Mouse (Mus musculus) neural tube, embryonic 14.5 days (tissue): Measurements from ENCODE around the gene Enpp6. TPM values are rescaled to one million over a fixed set of nuclear protein-coding genes. Genes with fewer than 3 reads are reported as not detected.

Experiments used
- ATAC-seq: fragments of 200-750 bp; cut with Nextera tagmentation; 2 replicates; pipeline ENCODE4 v1.8.0; 2017; ENCODE audit warnings: low read depth, mild to moderate bottlenecking, moderate TSS enrichment, moderate library complexity
- H3K27ac ChIP-seq: fragments of 300-500 bp; sonication (generic); 2 replicates; pipeline ENCODE4 v1.5.1; 2014; ENCODE audit warnings: low read depth, mild to moderate bottlenecking, control low read depth, low read length, moderate library complexity, mixed read lengths
- H3K27me3 ChIP-seq: fragments of 300-500 bp; sonication (generic); 2 replicates; pipeline ENCODE4 v1.6.1; 2014; ENCODE audit warnings: low read length; ENCODE audit not compliant: control insufficient read depth, insufficient read depth
- H3K36me3 ChIP-seq: fragments of 300-500 bp; sonication (generic); 2 replicates; pipeline ENCODE4 v1.6.1; 2014; ENCODE audit warnings: low read length, mixed read lengths; ENCODE audit not compliant: control insufficient read depth, insufficient read depth
- H3K4me1 ChIP-seq: fragments of 300-500 bp; sonication (generic); 2 replicates; pipeline ENCODE4 v1.6.1; 2014; ENCODE audit warnings: low read length; ENCODE audit not compliant: control insufficient read depth, insufficient read depth
- H3K4me2 ChIP-seq: fragments of 300-500 bp; sonication (generic); 2 replicates; pipeline ENCODE4 v1.6.1; 2014; ENCODE audit warnings: mild to moderate bottlenecking, low read depth, low read length, control low read depth
- H3K4me3 ChIP-seq: fragments of 300-500 bp; sonication (generic); 2 replicates; pipeline ENCODE4 v1.5.1; 2014; ENCODE audit warnings: low read depth, low read length, control low read depth, mixed read lengths
- H3K9ac ChIP-seq: fragments of 300-500 bp; sonication (generic); replicated peaks from 2 replicates; pipeline ENCODE4 v1.6.1; 2014; ENCODE audit warnings: low read depth, mild to moderate bottlenecking, control low read depth, low read length, mixed read lengths
- H3K9me3 ChIP-seq: fragments of 300-500 bp; sonication (generic); 2 replicates; pipeline ENCODE4 v1.6.1; 2016; ENCODE audit warnings: low read length; ENCODE audit not compliant: control insufficient read depth
- WGBS: fragments of 180-500 bp; shearing (Covaris S2); extraction: QIAGEN DNeasy Blood & Tissue Kit; methylation state at CpG from one replicate; pipeline ENCODE4 v1.1.7; 2014; 5-methylcytosine and 5-hydroxymethylcytosine counted together
- polyA plus RNA-seq: library from polyadenylated mRNA; unstranded; fragments of >200 nt; fragmentation: Nextera tagmentation; extraction: Ambion mirVana; gene quantifications from 2 replicates; pipeline ENCODE4 v1.2.1, GENCODE M21; 2014

Gene Enpp6
- polyA plus RNA-seq, 1 experiment from 2014 or later, result 0.70 TPM

- no peak for ATAC-seq
- Histone ChIP-seq H3K9me3 (no peaks in the 10 kb centered on the region), H3K4me1 (no peaks in the 10 kb centered on the region)
These were observed 80.4 kb downstream of the Enpp6 start for GRCm38 (mm10) chr8:47067121-47067520.

DNA sequence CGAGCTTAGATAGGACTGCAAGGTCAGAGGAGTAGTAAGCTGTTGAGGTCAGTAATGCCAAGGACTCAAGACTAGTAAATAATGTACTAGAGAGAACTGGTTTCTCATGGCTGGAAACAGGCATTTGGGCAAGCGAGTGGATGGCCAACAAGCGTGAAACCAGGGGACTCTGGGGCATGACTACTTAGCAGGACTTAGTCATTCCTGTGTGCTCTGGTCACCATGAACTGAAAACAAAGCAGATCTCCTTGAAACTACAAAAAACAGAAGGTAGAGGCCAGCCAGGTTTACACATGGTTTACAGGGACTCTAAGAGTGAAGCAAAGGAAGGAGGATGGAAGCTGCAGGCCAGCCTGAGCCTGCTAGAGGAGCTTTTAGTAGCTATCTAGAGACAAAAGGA lies 82.9 kb downstream of the Enpp6 start:
- WGBS, result 90% methylated on average over 3 of the region's 3 CpGs
- Histone ChIP-seq H3K9ac (no peak overlapping the region), H3K27me3 (no peaks in the 10 kb centered on the region)

More at GRCm38 (mm10) chr8:47067121-47067520, 80.4 kb downstream of the Enpp6 start:
- no peak overlapping the region for H3K4me2 ChIP-seq
- no peak overlapping the region for H3K9ac ChIP-seq
- no peaks in the 10 kb centered on the region for H3K36me3 ChIP-seq
- 92% methylated on average over 9 of the region's 9 CpGs for WGBS
- H3K27ac ChIP-seq, result no peak overlapping the region
- no peak overlapping the region for H3K4me3 ChIP-seq
- H3K27me3 ChIP-seq, result no peaks in the 10 kb centered on the region

DNA sequence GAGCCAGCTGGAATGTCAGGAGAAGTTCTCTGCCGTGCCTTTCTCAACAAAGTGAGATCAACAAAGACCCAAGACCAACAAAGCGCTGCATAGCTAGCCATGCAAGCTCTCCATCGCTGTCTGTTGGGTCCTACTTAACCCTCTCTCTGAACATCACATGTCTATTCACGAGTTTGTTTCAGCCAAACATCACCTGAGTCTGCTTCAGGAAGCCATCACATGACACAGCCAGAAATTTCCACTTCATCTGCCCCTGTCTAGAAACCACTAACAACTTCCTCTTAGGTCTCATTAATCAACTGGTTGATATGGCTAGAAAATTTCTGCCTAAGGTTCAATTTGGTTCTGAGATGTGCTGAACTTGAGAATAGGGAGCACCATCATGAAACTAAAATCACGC lies 85.3 kb downstream of the Enpp6 start:
- Histone ChIP-seq H3K4me2 (no peak overlapping the region), H3K27ac (no peak overlapping the region), H3K36me3 (no peaks in the 10 kb centered on the region), H3K4me3 (no peak overlapping the region), H3K4me1 (no peaks in the 10 kb centered on the region), H3K27me3 (no peaks in the 10 kb centered on the region), H3K9me3 (no peaks in the 10 kb centered on the region), H3K9ac (no peak overlapping the region)
- no peak for ATAC-seq
- 85% methylated on average over 5 of the region's 5 CpGs for WGBS

More for the DNA sequence above, 82.9 kb downstream of the Enpp6 start:
- Histone ChIP-seq H3K4me1 (no peaks in the 10 kb centered on the region), H3K9me3 (no peaks in the 10 kb centered on the region), H3K4me3 (no peak overlapping the region), H3K4me2 (no peak overlapping the region), H3K36me3 (no peaks in the 10 kb centered on the region), H3K27ac (no peak overlapping the region)
- ATAC-seq, result no peak

GRCm38 (mm10) chr8:47075941-47076555 lies 89.4 kb downstream of the Enpp6 start:
- WGBS, result 92% methylated on average over 6 of the region's 6 CpGs
- Histone ChIP-seq H3K27ac (no peak overlapping the region), H3K9ac (no peak overlapping the region), H3K4me2 (no peak overlapping the region), H3K9me3 (no peaks in the 10 kb centered on the region), H3K27me3 (no peaks in the 10 kb centered on the region), H3K4me3 (no peak overlapping the region), H3K36me3 (no peaks in the 10 kb centered on the region), H3K4me1 (no peaks in the 10 kb centered on the region)
- no peak for ATAC-seq

DNA sequence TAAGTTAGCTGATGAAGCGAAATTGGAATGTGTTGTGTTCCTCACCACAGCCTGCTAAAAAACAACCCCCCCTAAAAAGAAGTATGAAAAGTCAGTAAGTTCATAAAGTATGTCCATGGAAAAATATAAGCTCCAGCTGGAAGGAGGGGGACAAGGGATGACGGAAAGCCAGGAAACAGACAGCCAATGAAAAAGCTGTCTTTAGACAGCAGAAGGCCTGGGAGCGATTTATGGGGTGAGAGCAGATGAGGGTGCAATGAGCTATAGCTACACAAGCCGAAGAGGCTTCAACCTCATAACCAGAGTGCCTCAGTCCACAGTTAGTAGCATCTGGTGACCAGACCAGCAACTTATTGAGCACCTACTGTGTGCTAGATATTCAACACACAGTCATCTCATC lies 93.3 kb downstream of the Enpp6 start:
- H3K4me1 ChIP-seq, result no peaks in the 10 kb centered on the region
- no peak for ATAC-seq
- no peaks in the 10 kb centered on the region for H3K27me3 ChIP-seq
- no peaks in the 10 kb centered on the region for H3K36me3 ChIP-seq
- no peak overlapping the region for H3K27ac ChIP-seq
- 64% methylated on average over 4 of the region's 4 CpGs for WGBS
- no peak overlapping the region for H3K4me3 ChIP-seq
- no peak overlapping the region for H3K9ac ChIP-seq
- no peak overlapping the region for H3K4me2 ChIP-seq
- no peaks in the 10 kb centered on the region for H3K9me3 ChIP-seq

GRCm38 (mm10) chr8:47082201-47083027 lies 95.7 kb downstream of the Enpp6 start:
- Histone ChIP-seq H3K9me3 (no peaks in the 10 kb centered on the region), H3K9ac (no peak overlapping the region), H3K36me3 (no peaks in the 10 kb centered on the region), H3K4me1 (no peaks in the 10 kb centered on the region), H3K4me3 (no peak overlapping the region), H3K27ac (no peak overlapping the region), H3K4me2 (no peak overlapping the region), H3K27me3 (no peaks in the 10 kb centered on the region)
- WGBS, result 83% methylated on average over 22 of the region's 22 CpGs
- ATAC-seq, result no peak

GRCm38 (mm10) chr8:47090021-47090420 lies 103.3 kb downstream of the Enpp6 start:
- Histone ChIP-seq H3K9me3 (no peaks in the 10 kb centered on the region), H3K27ac (no peak overlapping the region), H3K4me1 (no peaks in the 10 kb centered on the region), H3K36me3 (no peaks in the 10 kb centered on the region), H3K27me3 (no peaks in the 10 kb centered on the region), H3K4me2 (no peak overlapping the region), H3K9ac (no peak overlapping the region), H3K4me3 (no peak overlapping the region)
- peak; percentile 70 for ATAC-seq
- WGBS, result 52% methylated on average over 8 of the region's 8 CpGs

- Histone ChIP-seq H3K4me3 (no peak overlapping the region), H3K9me3 (no peaks in the 10 kb centered on the region), H3K4me2 (no peak overlapping the region), H3K9ac (no peak overlapping the region), H3K27ac (no peak overlapping the region), H3K27me3 (no peaks in the 10 kb centered on the region), H3K36me3 (no peaks in the 10 kb centered on the region), H3K4me1 (no peaks in the 10 kb centered on the region)
- ATAC-seq, result no peak
- whole genome bisulfite sequencing, result 61% methylated on average over 2 of the region's 2 CpGs
These were observed 118.9 kb downstream of the Enpp6 start for GRCm38 (mm10) chr8:47105617-47106016.

GRCm38 (mm10) chr8:47114133-47114796 lies 127.6 kb downstream of the Enpp6 start:
- ATAC-seq, result no peak
- Histone ChIP-seq H3K27ac (no peak overlapping the region), H3K4me3 (no peak overlapping the region), H3K9me3 (no peaks in the 10 kb centered on the region), H3K9ac (no peak overlapping the region), H3K36me3 (no peaks in the 10 kb centered on the region), H3K27me3 (no peaks in the 10 kb centered on the region), H3K4me1 (no peaks in the 10 kb centered on the region), H3K4me2 (no peak overlapping the region)
- 80% methylated on average over 17 of the region's 17 CpGs for WGBS
